Comparison of ENCODE assay signal across 12 mouse cellular contexts in the genomic region with DNA sequence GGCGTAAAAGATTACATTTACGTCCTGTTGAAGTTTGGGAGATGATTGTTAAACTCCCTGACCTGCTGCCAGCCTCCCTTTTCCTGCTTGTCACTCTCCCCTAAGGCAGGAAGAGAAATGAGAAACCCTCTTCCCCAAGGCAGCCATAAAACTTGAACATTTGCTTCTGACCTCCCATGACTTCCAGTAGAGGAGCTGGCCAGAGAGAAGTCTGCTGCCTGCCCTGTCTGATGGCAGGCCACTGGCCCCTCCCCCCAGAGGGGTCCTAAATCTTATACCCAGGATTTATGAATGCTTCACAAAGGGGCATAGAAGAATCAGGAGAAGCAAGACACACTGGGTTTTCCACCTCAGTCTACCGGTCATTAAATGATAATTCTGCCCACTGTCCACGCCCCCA. TPM values are rescaled to one million over a fixed set of nuclear protein-coding genes. Genes with fewer than 3 reads are reported as not detected.
DNase-seq lines count a peak whose midpoint lies in the region; ATAC-seq lines count a peak whose summit lies in the region.
"Had no signal": no experiment of that assay in that cellular context is flagged by ENCODE, and none has a peak within 500 bp of the region (broad histone marks: within the 10 kb centered on the region; RNA-seq: fewer than 3 reads in every experiment).

No protein-coding gene starts in this region.

- H3K4me2 ChIP-seq in heart, embryonic 16.5 days (ENCODE audit: low read depth, low read length): no peak overlapping the region
- H3K4me2 ChIP-seq in limb, embryonic 12.5 days: peak overlapping the region; percentile 37

- peak overlapping the region; percentile 49; the same call in 1 of the 2 replicates for H3K27ac ChIP-seq in heart, embryonic 16.5 days (ENCODE audit: low read length)
- H3K27ac ChIP-seq in limb, embryonic 12.5 days: peak overlapping the region; percentile 53; the same call in 1 of the 2 replicates
- H3K27ac ChIP-seq: layer of hippocampus, adult 2 months had no signal

- H3K36me3 ChIP-seq in heart, embryonic 16.5 days (ENCODE audit: control insufficient read depth, insufficient read depth): peaks cover 6% of the 10 kb centered on the region
- H3K36me3 ChIP-seq in limb, embryonic 12.5 days: no peaks in the 10 kb centered on the region

- peaks cover 3% of the 10 kb centered on the region for H3K9me3 ChIP-seq in heart, embryonic 16.5 days (replicated peaks; ENCODE audit: control insufficient read depth, low read length)
- H3K9me3 ChIP-seq in limb, embryonic 12.5 days: no peaks in the 10 kb centered on the region
- H3K9me3 ChIP-seq: megakaryocyte, embryonic 14.5 days had no signal

- H3K4me3 ChIP-seq in heart, embryonic 16.5 days (ENCODE audit: low read length): no peak overlapping the region
- no peak overlapping the region for H3K4me3 ChIP-seq in limb, embryonic 12.5 days (replicated peaks)
- H3K4me3 ChIP-seq: layer of hippocampus, adult 2 months; megakaryocyte, embryonic 14.5 days had no signal

- ATAC-seq in heart, embryonic 16.5 days (replicated peaks; ENCODE audit: extremely low read depth, insufficient read depth, low FRiP score): no peak
- ATAC-seq in limb, embryonic 12.5 days (ENCODE audit: insufficient number of reproducible peaks, insufficient read depth, low FRiP score, low TSS enrichment, low read depth): no peak
- ATAC-seq: CD4-positive, CD25-positive, alpha-beta regulatory T cell, adult 4 months had no signal

- H3K9ac ChIP-seq in heart, embryonic 16.5 days (ENCODE audit: low read length): peak overlapping the region; percentile 21; the same call in 1 of the 2 replicates
- H3K9ac ChIP-seq in limb, embryonic 12.5 days (replicated peaks): no peak overlapping the region

- H3K4me1 ChIP-seq in heart, embryonic 16.5 days (ENCODE audit: control insufficient read depth, insufficient read depth, low read length): peaks cover 22% of the 10 kb centered on the region
- H3K4me1 ChIP-seq in limb, embryonic 12.5 days (replicated peaks): peaks cover 74% of the 10 kb centered on the region

- no peaks in the 10 kb centered on the region for H3K27me3 ChIP-seq in heart, embryonic 16.5 days (ENCODE audit: control insufficient read depth, insufficient read depth, low read length)
- peaks cover 43% of the 10 kb centered on the region for H3K27me3 ChIP-seq in limb, embryonic 12.5 days

- no peak for DNase-seq in heart, adult 8-10 months (ENCODE audit: low spot score)
- DNase-seq in embryo, embryonic 11 days: peak; percentile 71
- peak; percentile 24 for DNase-seq in kidney, adult 9 months
- no peak for DNase-seq in thymus, postnatal 36 days
- DNase-seq in right cerebral cortex, postnatal 25 days: no peak
- no peak for DNase-seq in right cerebral cortex, postnatal 10 days (ENCODE audit: low spot score in 2 of 2)
- DNase-seq: cerebellum, adult 9-10 months had no signal

- 67% methylated on average over 4 of the region's 4 CpGs for WGBS in heart, embryonic 16.5 days
- WGBS in limb, embryonic 12.5 days: 12% methylated on average over 4 of the region's 4 CpGs

RNA-seq across cellular contexts. Expression of gene Igf1, which starts 5.3 kb away (rescaled TPM):
- 27.5 and 28.0 TPM in 2 replicates for polyA plus RNA-seq in heart, embryonic 16.5 days (2015; fragmentation: Nextera tagmentation; extraction: Ambion mirVana)
- 1 to 10 TPM; 7.6 to 9.7 (median 8.2) TPM for total RNA-seq in heart, adult 8-10 months (2022)
- 23.8 and 28.7 TPM in 2 replicates for polyA plus RNA-seq in limb, embryonic 12.5 days (2016; fragmentation: Nextera tagmentation; extraction: Ambion mirVana)

Comparison
In these comparisons a context has a peak if more than half of its experiments do, and no peak if none do; other contexts are left out.
1. DNase-seq: peak in embryo, embryonic 11 days (single experiment) and kidney, adult 9 months (single experiment); none in heart, adult 8-10 months (single experiment), thymus, postnatal 36 days (0 of 2), right cerebral cortex, postnatal 25 days (single experiment) and right cerebral cortex, postnatal 10 days (0 of 2).